Mouse (Mus musculus) liver, embryonic 15.5 days (tissue): ENCODE data around the gene Eno3. TPM values are rescaled to one million over a fixed set of nuclear protein-coding genes. Genes with fewer than 3 reads are reported as not detected.

Experiments
- ATAC-seq: fragments of 200-750 bp; cut with Nextera tagmentation; 2 replicates; pipeline ENCODE4 v1.8.0; 2017; ENCODE audit warnings: moderate number of reproducible peaks, mild to moderate bottlenecking, moderate library complexity; ENCODE audit not compliant: insufficient read depth
- H3K27ac ChIP-seq: fragments of 300-500 bp; sonication (generic); replicated peaks from 2 replicates; pipeline ENCODE4 v1.5.1; 2015; ENCODE audit warnings: mild to moderate bottlenecking, inconsistent platforms
- H3K27me3 ChIP-seq: fragments of 300-500 bp; sonication (generic); 2 replicates; pipeline ENCODE4 v1.6.1; 2015; ENCODE audit warnings: mild to moderate bottlenecking, inconsistent platforms
- H3K36me3 ChIP-seq: fragments of 300-500 bp; sonication (generic); replicated peaks from 2 replicates; pipeline ENCODE4 v1.6.1; 2015; ENCODE audit warnings: moderate library complexity, mild to moderate bottlenecking, inconsistent platforms
- H3K4me1 ChIP-seq: fragments of 300-500 bp; sonication (generic); replicated peaks from 2 replicates; pipeline ENCODE4 v1.6.1; 2015; ENCODE audit warnings: inconsistent platforms
- H3K4me2 ChIP-seq: fragments of 300-500 bp; sonication (generic); 2 replicates; pipeline ENCODE4 v1.6.1; 2015; ENCODE audit warnings: moderate library complexity, mild to moderate bottlenecking, inconsistent platforms
- H3K4me3 ChIP-seq: fragments of 300-500 bp; sonication (generic); replicated peaks from 2 replicates; pipeline ENCODE4 v1.5.1; 2015; ENCODE audit warnings: mild to moderate bottlenecking, inconsistent platforms
- H3K9ac ChIP-seq: fragments of 300-500 bp; sonication (generic); 2 replicates; pipeline ENCODE4 v1.6.1; 2015; ENCODE audit warnings: moderate library complexity, mild to moderate bottlenecking, inconsistent platforms
- H3K9me3 ChIP-seq: fragments of 300-500 bp; sonication (generic); replicated peaks from 2 replicates; pipeline ENCODE4 v1.6.1; 2016; ENCODE audit warnings: inconsistent platforms
- WGBS: fragments of 180-500 bp; shearing (Covaris S2); methylation state at CpG from one replicate; pipeline ENCODE4 v1.1.7; 2015; ENCODE audit warnings: mixed read lengths; ENCODE audit not compliant: insufficient replicate concordance; 5-methylcytosine and 5-hydroxymethylcytosine counted together
- polyA plus RNA-seq: library from polyadenylated mRNA; unstranded; fragments of >200 nt; fragmentation: Nextera tagmentation; extraction: Ambion mirVana; gene quantifications from 2 replicates; pipeline ENCODE4 v1.2.1, GENCODE M21; 2015

The Eno3 gene
- polyA plus RNA-seq, 1 experiment from 2014 or later = 18.2 TPM

- Histone ChIP-seq H3K9ac (no peak overlapping the region), H3K36me3 (peaks cover 18% of the 10 kb centered on the region), H3K9me3 (no peaks in the 10 kb centered on the region), H3K4me1 (peaks cover 35% of the 10 kb centered on the region), H3K4me3 (no peak overlapping the region), H3K4me2 (no peak overlapping the region), H3K27me3 (peaks cover 16% of the 10 kb centered on the region), H3K27ac (no peak overlapping the region)
- WGBS = 76% methylated on average over 5 of the region's 5 CpGs
- ATAC-seq = no peak
These were observed 1.5 kb downstream of the Eno3 start for GRCm38 (mm10) chr11:70658521-70658920.

GRCm38 (mm10) chr11:70658942-70659341 is 1.9 kb downstream of the Eno3 start:
- H3K9me3 ChIP-seq = no peaks in the 10 kb centered on the region
- H3K27me3 ChIP-seq = peaks cover 16% of the 10 kb centered on the region
- 69% methylated on average over 8 of the region's 8 CpGs for WGBS
- H3K4me1 ChIP-seq = peaks cover 35% of the 10 kb centered on the region
- H3K36me3 ChIP-seq = peaks cover 22% of the 10 kb centered on the region
- H3K9ac ChIP-seq = no peak overlapping the region
- no peak overlapping the region for H3K27ac ChIP-seq
- H3K4me2 ChIP-seq = no peak overlapping the region
- H3K4me3 ChIP-seq = no peak overlapping the region
- no peak for ATAC-seq

- Histone ChIP-seq H3K4me1 (peaks cover 27% of the 10 kb centered on the region), H3K9ac (no peak overlapping the region), H3K4me2 (no peak overlapping the region), H3K36me3 (peaks cover 39% of the 10 kb centered on the region), H3K27ac (no peak overlapping the region), H3K9me3 (no peaks in the 10 kb centered on the region), H3K27me3 (peaks cover 15% of the 10 kb centered on the region), H3K4me3 (no peak overlapping the region)
- no peak for ATAC-seq
- 89% methylated on average over 8 of the region's 8 CpGs for WGBS
These were observed 3.6 kb downstream of the Eno3 start for GRCm38 (mm10) chr11:70660571-70660970.

GRCm38 (mm10) chr11:70663101-70663500 is 6.1 kb downstream of the Eno3 start:
- no peaks in the 10 kb centered on the region for H3K9me3 ChIP-seq
- no peak overlapping the region for H3K4me3 ChIP-seq
- no peaks in the 10 kb centered on the region for H3K27me3 ChIP-seq
- H3K4me2 ChIP-seq = no peak overlapping the region
- no peak overlapping the region for H3K27ac ChIP-seq
- WGBS = 86% methylated on average over 8 of the region's 8 CpGs
- H3K9ac ChIP-seq = no peak overlapping the region
- ATAC-seq = no peak
- H3K4me1 ChIP-seq = peaks cover 24% of the 10 kb centered on the region
- H3K36me3 ChIP-seq = peaks cover 52% of the 10 kb centered on the region

GRCm38 (mm10) chr11:70663957-70664356 is 7.0 kb downstream of the Eno3 start:
- 87% methylated on average over 6 of the region's 6 CpGs for WGBS
- Histone ChIP-seq H3K27ac (no peak overlapping the region), H3K4me3 (no peak overlapping the region), H3K9ac (no peak overlapping the region), H3K9me3 (no peaks in the 10 kb centered on the region), H3K27me3 (no peaks in the 10 kb centered on the region), H3K36me3 (peaks cover 52% of the 10 kb centered on the region), H3K4me1 (peaks cover 26% of the 10 kb centered on the region), H3K4me2 (no peak overlapping the region)
- no peak for ATAC-seq

GRCm38 (mm10) chr11:70664741-70665140 is 7.7 kb downstream of the Eno3 start:
- peaks cover 29% of the 10 kb centered on the region for H3K4me1 ChIP-seq
- no peak overlapping the region for H3K27ac ChIP-seq
- H3K4me3 ChIP-seq = no peak overlapping the region
- no peak overlapping the region for H3K9ac ChIP-seq
- 89% methylated on average over 9 of the region's 9 CpGs for WGBS
- H3K9me3 ChIP-seq = no peaks in the 10 kb centered on the region
- H3K36me3 ChIP-seq = peaks cover 52% of the 10 kb centered on the region
- no peak overlapping the region for H3K4me2 ChIP-seq
- H3K27me3 ChIP-seq = no peaks in the 10 kb centered on the region
- ATAC-seq = no peak

- Histone ChIP-seq H3K27ac (0 out of 2 replicates have a peak overlapping the region, but pooled peaks have one; percentile 19), H3K9ac (no peak overlapping the region; the same call in 1 of the 2 replicates), H3K4me1 (peaks cover 45% of the 10 kb centered on the region), H3K4me3 (no peak overlapping the region), H3K27me3 (no peaks in the 10 kb centered on the region), H3K9me3 (no peaks in the 10 kb centered on the region), H3K4me2 (peak overlapping the region; percentile 98; the same call in 1 of the 2 replicates), H3K36me3 (peaks cover 54% of the 10 kb centered on the region)
- 89% methylated on average over 8 of the region's 8 CpGs for WGBS
- no peak for ATAC-seq
These were observed 9.7 kb downstream of the Eno3 start for GRCm38 (mm10) chr11:70666687-70667086.

GRCm38 (mm10) chr11:70667271-70668150 is 10.5 kb downstream of the Eno3 start:
- H3K4me3 ChIP-seq = peak overlapping the region; percentile 79
- ATAC-seq = no peak
- H3K4me1 ChIP-seq = peaks cover 47% of the 10 kb centered on the region
- 62% methylated on average over 14 of the region's 14 CpGs for WGBS
- H3K4me2 ChIP-seq = peak overlapping the region; percentile 98
- peaks cover 49% of the 10 kb centered on the region for H3K36me3 ChIP-seq
- peak overlapping the region; percentile 98 for H3K27ac ChIP-seq
- peak overlapping the region; percentile 78 for H3K9ac ChIP-seq
- H3K9me3 ChIP-seq = no peaks in the 10 kb centered on the region
- no peaks in the 10 kb centered on the region for H3K27me3 ChIP-seq

- H3K4me3 ChIP-seq = peak overlapping the region; percentile 79
- 2% methylated on average over 15 of the region's 15 CpGs for WGBS
- peak; percentile 67 for ATAC-seq
- H3K9ac ChIP-seq = peak overlapping the region; percentile 78
- H3K4me2 ChIP-seq = peak overlapping the region; percentile 98
- H3K9me3 ChIP-seq = no peaks in the 10 kb centered on the region
- H3K27ac ChIP-seq = peak overlapping the region; percentile 98
- H3K4me1 ChIP-seq = peaks cover 47% of the 10 kb centered on the region
- H3K36me3 ChIP-seq = peaks cover 41% of the 10 kb centered on the region
- H3K27me3 ChIP-seq = no peaks in the 10 kb centered on the region
These were observed 11.4 kb downstream of the Eno3 start for GRCm38 (mm10) chr11:70668335-70668770.

GRCm38 (mm10) chr11:70668771-70669505 is 11.9 kb downstream of the Eno3 start, which contains the start of gene Spag7:
Spag7 (minus strand) TSS chr11:70669416.
- ATAC-seq = peak; percentile 92
- H3K9ac ChIP-seq = peak within 1 kb of the TSS; percentile 78
- whole genome bisulfite sequencing = under 1% methylated on average over 44 of the region's 44 CpGs
- peak within 1 kb of the TSS; percentile 98 for H3K4me2 ChIP-seq
- no peaks in the 10 kb centered on the region for H3K9me3 ChIP-seq
- peak within 1 kb of the TSS; percentile 79 for H3K4me3 ChIP-seq
- no peaks in the 10 kb centered on the region for H3K27me3 ChIP-seq
- H3K36me3 ChIP-seq = peaks cover 38% of the 10 kb centered on the region
- peak within 1 kb of the TSS; percentile 98 for H3K27ac ChIP-seq
- H3K4me1 ChIP-seq = peaks cover 47% of the 10 kb centered on the region
